Mouse (Mus musculus): ENCODE measurements around the gene Mgll.

DNA sequence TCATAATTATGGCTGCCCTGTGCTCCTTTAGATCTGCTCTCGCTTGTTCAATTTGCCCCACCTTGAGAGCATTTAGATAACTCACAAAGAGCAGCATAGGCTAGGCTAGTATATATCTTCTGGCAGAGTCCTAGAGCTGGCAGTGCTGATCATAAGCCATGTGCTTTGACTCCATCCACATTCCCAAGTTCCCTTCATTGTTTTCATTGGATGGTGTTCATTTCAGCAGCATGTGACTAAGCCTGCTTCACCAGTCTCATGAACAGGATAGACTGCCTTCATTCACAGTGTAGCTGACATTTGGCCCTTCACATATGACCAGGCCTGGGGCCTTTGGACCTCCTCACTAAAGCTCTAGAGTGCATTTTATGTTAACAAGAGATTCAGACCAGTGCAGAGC is 21.3 kb upstream of the Mgll start:
- no peak for TF ChIP-seq POLR2A (IDR thresholded peaks at IDR 0.05; ENCODE audit: borderline replicate concordance, extremely low read depth, low read depth, low read length)
- no peak for TF ChIP-seq CTCF (IDR thresholded peaks at IDR 0.05; ENCODE audit: insufficient read depth, low read length)

All from lung, adult 2 months (tissue).